Mouse (Mus musculus) urinary bladder, postnatal 36 days (tissue): ENCODE results near the gene Gm15140.
"Not testable (repeated sequence)": the region's sequence is repeated elsewhere in the genome, so short reads cannot be mapped to it uniquely, and the experiment has no call there.

Experiments
- DNase-seq, 2 experiments: peaks; one replicate each; pipeline ENCODE4 v3.0.0; 2022; ENCODE audit warnings: low spot score in 2 of 2, mixed read lengths in 1 of 2

Gm15140 gene

GRCm38 (mm10) chrX:154120585-154120984 lies at the start of gene Gm15140:
TSS of gene Gm15140 (minus strand) at chrX:154120685.
- DNase-seq, result not testable (repeated sequence)
